Mouse (Mus musculus) limb, embryonic 12.5 days (tissue): ENCODE results near the gene Spag16. TPM values are rescaled to one million over a fixed set of nuclear protein-coding genes. Genes with fewer than 3 reads are reported as not detected.

Source experiments
- polyA plus RNA-seq: library from polyadenylated mRNA; unstranded; fragments of >200 nt; fragmentation: Nextera tagmentation; extraction: Ambion mirVana; gene quantifications from 2 replicates; pipeline ENCODE4 v1.2.1, GENCODE M21; 2016

Spag16 gene
- polyA plus RNA-seq, 1 experiment from 2014 or later, result 1.3 TPM

Other genes starting within 250 kb of the Spag16 start
- gene Ikzf2, start 139.7 kb upstream of the Spag16 start, polyA plus RNA-seq, result 3.7 and 4.8 TPM in 2 replicates